Mouse (Mus musculus): ENCODE measurements at regions not wholly inside any gene's neighbourhood (a gene's known extent, or its start where the extent isn't known, plus 50 kb on each side); places are given as distances from the start of the nearest gene placed in this dataset.

DNA sequence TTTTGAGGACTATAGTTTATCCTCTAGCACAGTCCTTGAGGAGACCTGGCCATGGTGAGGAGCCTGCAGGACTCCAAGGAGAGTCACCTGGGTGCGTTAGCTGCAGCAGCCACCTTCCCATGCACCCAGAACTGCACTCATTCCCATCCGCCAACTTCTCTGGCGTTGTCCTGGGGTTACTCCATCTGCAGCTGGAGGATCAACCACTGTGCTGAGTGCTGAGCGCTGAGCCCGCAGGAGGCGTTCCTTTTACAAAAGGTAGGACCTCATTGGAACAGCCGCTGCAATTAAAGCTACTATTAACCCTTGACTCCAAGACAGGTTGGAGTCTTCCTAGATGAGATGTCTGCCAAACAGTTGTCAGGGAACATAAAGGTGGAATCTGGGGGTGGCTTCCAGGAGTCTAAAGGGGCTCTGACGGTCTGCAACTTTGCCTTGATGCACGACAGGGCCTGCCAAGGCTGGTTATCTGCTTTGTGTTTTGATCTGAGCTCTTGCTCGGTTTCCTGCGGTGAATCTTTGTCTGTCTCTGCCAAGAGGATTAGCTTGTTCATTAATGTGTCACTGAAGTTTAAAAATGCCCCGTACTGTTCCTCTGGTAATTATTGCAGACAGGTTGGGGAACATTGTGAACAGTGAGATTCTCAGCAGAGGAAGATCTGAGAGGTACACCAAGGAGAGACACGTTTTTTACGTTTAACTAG, 152.1 kb downstream of the Fam173b start:
- WGBS: 37% methylated on average over 14 of the region's 14 CpGs
- Histone ChIP-seq H3K9ac (no peak overlapping the region), H3K36me3 (no peaks in the 10 kb centered on the region), H3K4me3 (replicated peaks) (no peak overlapping the region), H3K27me3 (replicated peaks) (no peaks in the 10 kb centered on the region), H3K4me1 (no peaks in the 10 kb centered on the region), H3K9me3 (no peaks in the 10 kb centered on the region), H3K27ac (no peak overlapping the region), H3K4me2 (no peak overlapping the region)
- ATAC-seq (ENCODE audit: insufficient read depth, low FRiP score, low read depth): no peak

- Histone ChIP-seq H3K9me3 (no peaks in the 10 kb centered on the region), H3K4me2 (no peak overlapping the region), H3K4me1 (no peaks in the 10 kb centered on the region), H3K27me3 (replicated peaks) (no peaks in the 10 kb centered on the region), H3K4me3 (replicated peaks) (no peak overlapping the region), H3K27ac (no peak overlapping the region), H3K9ac (no peak overlapping the region), H3K36me3 (no peaks in the 10 kb centered on the region)
- 68% methylated on average over 12 of the region's 12 CpGs for WGBS
- no peak for ATAC-seq (ENCODE audit: insufficient read depth, low FRiP score, low read depth)
These were observed 167.6 kb downstream of the Fam173b start for GRCm38 (mm10) chr15:31768959-31769844.

DNA sequence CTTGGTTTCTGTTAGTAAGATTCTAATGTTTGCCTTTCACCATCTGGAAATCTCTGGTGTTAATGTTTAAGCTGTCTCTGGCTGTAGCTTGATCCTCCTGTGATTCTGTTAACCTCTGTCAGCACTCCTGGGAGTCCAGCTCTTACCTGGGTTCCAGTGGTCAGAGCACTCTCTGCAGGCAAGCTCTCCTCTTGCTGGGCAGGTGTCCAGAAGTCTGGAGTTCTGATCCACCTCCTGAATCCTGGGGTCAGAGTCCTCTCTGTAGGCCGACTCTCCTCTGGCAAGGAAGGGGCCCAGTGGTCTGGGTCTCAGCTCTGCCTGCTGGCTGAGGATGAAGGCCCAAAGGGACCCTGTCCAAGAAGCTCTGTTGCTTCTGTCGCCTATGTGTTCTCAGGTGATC, 181.4 kb downstream of the Fam173b start:
- Histone ChIP-seq H3K27ac (no peak overlapping the region), H3K4me1 (no peaks in the 10 kb centered on the region), H3K36me3 (no peaks in the 10 kb centered on the region), H3K4me3 (replicated peaks) (no peak overlapping the region), H3K4me2 (no peak overlapping the region), H3K9ac (no peak overlapping the region), H3K27me3 (replicated peaks) (no peaks in the 10 kb centered on the region), H3K9me3 (no peaks in the 10 kb centered on the region)
- no peak for ATAC-seq (ENCODE audit: insufficient read depth, low FRiP score, low read depth)
- 82% methylated on average over 2 of the region's 2 CpGs for WGBS

DNA sequence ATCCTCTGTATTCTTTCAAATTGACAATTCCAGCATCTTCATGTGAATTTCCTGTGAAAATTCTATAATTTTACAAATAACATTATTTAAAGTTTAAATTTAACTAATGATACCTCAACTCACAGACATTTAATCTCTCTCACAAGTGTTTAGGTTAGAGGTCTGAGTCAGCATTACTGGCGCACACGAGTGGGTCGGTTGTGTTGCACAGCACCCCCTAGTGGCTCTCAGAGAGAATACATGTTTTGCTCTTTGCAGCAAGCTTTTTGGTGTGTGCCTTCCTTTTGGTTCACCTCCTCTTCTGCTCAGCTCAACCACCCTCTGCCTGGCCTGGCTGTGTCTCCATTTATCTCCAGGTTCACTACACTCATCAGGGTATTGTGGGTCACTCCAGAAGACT, 183.4 kb downstream of the Fam173b start:
- Histone ChIP-seq H3K4me3 (replicated peaks) (no peak overlapping the region), H3K9ac (no peak overlapping the region), H3K9me3 (no peaks in the 10 kb centered on the region), H3K36me3 (no peaks in the 10 kb centered on the region), H3K4me2 (no peak overlapping the region), H3K4me1 (no peaks in the 10 kb centered on the region), H3K27ac (no peak overlapping the region), H3K27me3 (replicated peaks) (no peaks in the 10 kb centered on the region)
- WGBS: 70% methylated on average over 3 of the region's 3 CpGs
- ATAC-seq (ENCODE audit: insufficient read depth, low FRiP score, low read depth): no peak

DNA sequence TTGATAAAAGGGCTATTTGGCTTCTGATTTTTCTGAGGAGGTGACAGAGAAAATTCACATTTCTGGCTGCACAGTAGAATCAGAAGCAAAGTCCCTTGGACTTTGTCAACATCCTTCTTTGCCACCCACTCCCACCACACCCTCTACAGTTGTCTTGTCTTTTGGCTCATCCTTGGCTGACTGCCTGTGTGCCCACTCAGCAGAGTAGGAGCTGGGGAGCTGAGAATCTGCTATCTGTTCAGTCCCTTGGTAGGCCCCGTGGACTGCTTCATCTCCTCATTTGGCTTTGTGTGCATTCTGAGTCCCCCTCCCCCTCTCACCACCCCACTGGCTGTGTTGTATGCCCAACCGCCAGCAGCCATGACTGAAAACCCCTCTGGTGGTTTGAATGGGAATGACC, 197.2 kb downstream of the Fam173b start:
- no peaks in the 10 kb centered on the region for H3K36me3 ChIP-seq
- no peaks in the 10 kb centered on the region for H3K27me3 ChIP-seq (replicated peaks)
- no peak overlapping the region for H3K9ac ChIP-seq
- H3K4me2 ChIP-seq: no peak overlapping the region
- no peak for ATAC-seq (ENCODE audit: insufficient read depth, low FRiP score, low read depth)
- 67% methylated on average over 2 of the region's 2 CpGs for WGBS
- no peaks in the 10 kb centered on the region for H3K9me3 ChIP-seq
- H3K4me3 ChIP-seq (replicated peaks): no peak overlapping the region
- no peaks in the 10 kb centered on the region for H3K4me1 ChIP-seq
- no peak overlapping the region for H3K27ac ChIP-seq

DNA sequence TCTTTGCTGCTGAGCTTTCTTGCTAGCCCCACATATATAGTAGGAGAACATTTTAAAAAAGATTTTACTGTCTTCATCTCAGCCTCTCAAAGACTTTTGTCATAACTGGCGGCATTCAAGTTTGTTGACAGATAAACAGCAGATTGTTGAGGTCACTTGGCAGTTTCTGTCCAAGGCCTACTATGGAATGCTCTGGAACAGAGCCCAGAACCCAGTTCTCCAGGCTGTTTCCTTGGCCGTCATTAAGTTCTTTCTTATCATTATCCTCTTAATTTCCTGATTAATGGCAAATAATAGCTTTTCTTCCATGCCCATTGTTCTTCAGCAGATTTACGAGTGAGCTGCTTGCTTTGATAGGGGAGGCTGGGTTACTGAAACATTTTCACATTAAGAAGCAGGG, 203.9 kb downstream of the Fam173b start:
- H3K36me3 ChIP-seq: no peaks in the 10 kb centered on the region
- no peak overlapping the region for H3K27ac ChIP-seq
- no peak overlapping the region for H3K4me3 ChIP-seq (replicated peaks)
- no peaks in the 10 kb centered on the region for H3K4me1 ChIP-seq
- H3K9me3 ChIP-seq: no peaks in the 10 kb centered on the region
- no peak overlapping the region for H3K9ac ChIP-seq
- no peak for ATAC-seq (ENCODE audit: insufficient read depth, low FRiP score, low read depth)
- H3K27me3 ChIP-seq (replicated peaks): no peaks in the 10 kb centered on the region
- no peak overlapping the region for H3K4me2 ChIP-seq
- 49% methylated on average over 3 of the region's 3 CpGs for WGBS

- Histone ChIP-seq H3K9me3 (no peaks in the 10 kb centered on the region), H3K4me1 (no peaks in the 10 kb centered on the region), H3K4me3 (replicated peaks) (no peak overlapping the region), H3K27ac (no peak overlapping the region), H3K36me3 (no peaks in the 10 kb centered on the region), H3K4me2 (no peak overlapping the region), H3K9ac (no peak overlapping the region), H3K27me3 (replicated peaks) (no peaks in the 10 kb centered on the region)
- no peak for ATAC-seq (ENCODE audit: insufficient read depth, low FRiP score, low read depth)
- WGBS: 79% methylated on average over 5 of the region's 5 CpGs
These were observed 213.9 kb downstream of the Fam173b start for GRCm38 (mm10) chr15:31815551-31815950.

- H3K9ac ChIP-seq: no peak overlapping the region
- no peaks in the 10 kb centered on the region for H3K4me1 ChIP-seq
- no peaks in the 10 kb centered on the region for H3K27me3 ChIP-seq (replicated peaks)
- no peak overlapping the region for H3K27ac ChIP-seq
- ATAC-seq (ENCODE audit: insufficient read depth, low FRiP score, low read depth): no peak
- no peak overlapping the region for H3K4me2 ChIP-seq
- no peaks in the 10 kb centered on the region for H3K36me3 ChIP-seq
- WGBS: 59% methylated on average over 6 of the region's 6 CpGs
- H3K9me3 ChIP-seq: no peaks in the 10 kb centered on the region
- no peak overlapping the region for H3K4me3 ChIP-seq (replicated peaks)
These were observed 217.6 kb downstream of the Fam173b start for GRCm38 (mm10) chr15:31819219-31819618.

GRCm38 (mm10) chr15:31827219-31827618, 225.6 kb downstream of the Fam173b start:
- WGBS: 86% methylated on average over 6 of the region's 6 CpGs
- no peak; the same call in 1 of the 2 replicates for ATAC-seq (ENCODE audit: insufficient read depth, low FRiP score, low read depth)
- no peak overlapping the region for H3K4me3 ChIP-seq (replicated peaks)

GRCm38 (mm10) chr15:31841519-31841918, 239.9 kb downstream of the Fam173b start:
- H3K36me3 ChIP-seq: no peaks in the 10 kb centered on the region
- WGBS: 31% methylated on average over 1 of the region's 1 CpGs
- ATAC-seq (ENCODE audit: insufficient read depth, low FRiP score, low read depth): no peak

More at GRCm38 (mm10) chr15:31827219-31827618, 225.6 kb downstream of the Fam173b start:
- Histone ChIP-seq H3K27me3 (replicated peaks) (no peaks in the 10 kb centered on the region), H3K27ac (no peak overlapping the region), H3K36me3 (no peaks in the 10 kb centered on the region), H3K9ac (no peak overlapping the region), H3K4me1 (no peaks in the 10 kb centered on the region), H3K9me3 (no peaks in the 10 kb centered on the region), H3K4me2 (no peak overlapping the region)

GRCm38 (mm10) chr15:31854764-31855163, 253.1 kb downstream of the Fam173b start:
- Histone ChIP-seq H3K4me1 (no peaks in the 10 kb centered on the region), H3K27ac (no peak overlapping the region), H3K9ac (no peak overlapping the region), H3K27me3 (replicated peaks) (no peaks in the 10 kb centered on the region), H3K4me2 (no peak overlapping the region), H3K36me3 (no peaks in the 10 kb centered on the region), H3K9me3 (no peaks in the 10 kb centered on the region), H3K4me3 (replicated peaks) (no peak overlapping the region)
- 73% methylated on average over 5 of the region's 5 CpGs for WGBS
- no peak for ATAC-seq (ENCODE audit: insufficient read depth, low FRiP score, low read depth)

More at GRCm38 (mm10) chr15:31841519-31841918, 239.9 kb downstream of the Fam173b start:
- no peak overlapping the region for H3K9ac ChIP-seq
- H3K9me3 ChIP-seq: no peaks in the 10 kb centered on the region
- no peak overlapping the region for H3K4me3 ChIP-seq (replicated peaks)
- no peaks in the 10 kb centered on the region for H3K4me1 ChIP-seq
- no peaks in the 10 kb centered on the region for H3K27me3 ChIP-seq (replicated peaks)
- H3K4me2 ChIP-seq: no peak overlapping the region
- no peak overlapping the region for H3K27ac ChIP-seq

GRCm38 (mm10) chr15:31855188-31855587, 253.5 kb downstream of the Fam173b start:
- Histone ChIP-seq H3K27ac (no peak overlapping the region), H3K9ac (no peak overlapping the region), H3K4me1 (no peaks in the 10 kb centered on the region), H3K36me3 (no peaks in the 10 kb centered on the region), H3K9me3 (no peaks in the 10 kb centered on the region), H3K4me2 (no peak overlapping the region), H3K4me3 (replicated peaks) (no peak overlapping the region), H3K27me3 (replicated peaks) (no peaks in the 10 kb centered on the region)
- 70% methylated on average over 3 of the region's 3 CpGs for WGBS
- ATAC-seq (ENCODE audit: insufficient read depth, low FRiP score, low read depth): no peak

Data from stomach, embryonic 15.5 days (tissue).